Mouse (Mus musculus): ENCODE data around the gene Rc3h1.

GRCm38 (mm10) chr1:161010436-161010835 lies 104.2 kb downstream of the Rc3h1 start:
- TF ChIP-seq POLR2A (IDR thresholded peaks at IDR 0.05; ENCODE audit: low read depth, low read length) (no peak), CTCF (conservative IDR thresholded peaks at IDR 0.05; ENCODE audit: insufficient read depth, insufficient read length, low read depth, low read length) (no peak)

Measured in kidney, adult 2 months (tissue).